Mouse (Mus musculus) kidney, adult 2 months (tissue): ENCODE results near the gene Ntn4. TPM values are rescaled to one million over a fixed set of nuclear protein-coding genes. Genes with fewer than 3 reads are reported as not detected.

ENCODE experiments used
- DNase-seq: peaks from one replicate; pipeline ENCODE4 v3.0.0; 2021
- H3K27ac ChIP-seq: fragments of 200-500 bp; 2 replicates; pipeline ENCODE4 v1.5.1; 2012; ENCODE audit warnings: low read depth, low read length, control low read depth, inconsistent platforms; ENCODE audit not compliant: insufficient read depth
- H3K27me3 ChIP-seq: fragments of 200-500 bp; replicated peaks from 2 replicates; pipeline ENCODE4 v1.6.1; 2012; ENCODE audit warnings: mild to moderate bottlenecking, moderate library complexity, low read length, inconsistent platforms; ENCODE audit not compliant: control insufficient read depth, insufficient read depth
- H3K36me3 ChIP-seq: fragments of 200-500 bp; 2 replicates; pipeline ENCODE4 v1.6.1; 2012; ENCODE audit warnings: mild to moderate bottlenecking, moderate library complexity, low read length, inconsistent platforms; ENCODE audit not compliant: control insufficient read depth, insufficient read depth
- H3K4me1 ChIP-seq: fragments of 200-500 bp; 2 replicates; pipeline ENCODE4 v1.6.1; 2011; ENCODE audit warnings: low read length; ENCODE audit not compliant: control insufficient read depth, insufficient read depth
- H3K4me3 ChIP-seq: fragments of 200-500 bp; 2 replicates; pipeline ENCODE4 v1.5.1; 2011; ENCODE audit warnings: mild to moderate bottlenecking, low read depth, low read length, control low read depth; ENCODE audit not compliant: insufficient read depth
- CTCF ChIP-seq: fragments of 200-500 bp; conservative IDR thresholded peaks from 2 replicates; pipeline ENCODE4 v1.5.1; 2011; ENCODE audit warnings: low read depth, mild to moderate bottlenecking, control low read depth, low read length, moderate library complexity, mixed read lengths; ENCODE audit not compliant: insufficient read depth, insufficient read length
- POLR2A ChIP-seq: fragments of 200-500 bp; IDR thresholded peaks from one replicate; pipeline ENCODE4 v1.6.1; 2011; ENCODE audit warnings: low read depth, low read length, control low read depth
- WGBS: fragments of 180-500 bp; shearing (Covaris S2); methylation state at CpG from one replicate; pipeline ENCODE4 v1.1.7; 2018; 5-methylcytosine and 5-hydroxymethylcytosine counted together
- polyA plus RNA-seq: library from polyadenylated mRNA; depleted of rRNA; stranded (reverse); fragments of >200 nt; gene quantifications from 2 replicates; pipeline ENCODE4 v1.2.3, GENCODE M21; 2012

The Ntn4 gene
- polyA plus RNA-seq, 1 experiment: 35.1 TPM

GRCm38 (mm10) chr10:93736114-93736645 is 95.7 kb downstream of the Ntn4 start:
- no peaks in the 10 kb centered on the region; the same call in none of the 2 replicates for H3K36me3 ChIP-seq
- H3K27me3 ChIP-seq: no peaks in the 10 kb centered on the region
- H3K4me1 ChIP-seq: no peaks in the 10 kb centered on the region
- 44% methylated on average over 6 of the region's 6 CpGs for WGBS
- no peak overlapping the region for H3K27ac ChIP-seq
- TF ChIP-seq CTCF: no peak
- no peak for TF ChIP-seq POLR2A
- H3K4me3 ChIP-seq: no peak overlapping the region
- DNase-seq: peak; percentile 92

DNA sequence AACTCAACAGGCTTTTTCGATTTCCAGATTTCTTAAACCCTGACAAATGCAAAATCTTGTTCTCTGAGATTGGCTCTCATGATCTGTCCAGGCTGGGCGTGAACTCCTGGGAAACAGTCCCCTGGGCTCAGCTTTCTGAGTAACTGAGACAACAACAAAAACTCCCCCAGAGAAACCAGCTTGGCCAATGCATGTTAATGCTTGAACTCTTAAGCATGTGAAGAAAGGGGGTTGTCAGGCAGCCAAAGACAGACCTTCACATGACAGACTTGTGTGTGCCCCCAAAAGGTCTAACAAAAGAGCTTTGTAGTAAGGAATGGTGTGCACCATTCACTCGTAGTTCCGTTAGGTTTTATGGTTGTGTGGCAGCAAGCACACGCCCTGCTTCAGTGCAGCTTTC is 96.6 kb downstream of the Ntn4 start:
- H3K4me3 ChIP-seq: no peak overlapping the region
- H3K27ac ChIP-seq: no peak overlapping the region
- H3K4me1 ChIP-seq: no peaks in the 10 kb centered on the region
- no peak for TF ChIP-seq POLR2A
- TF ChIP-seq CTCF: no peak
- DNase-seq: no peak
- 88% methylated on average over 5 of the region's 5 CpGs for WGBS
- H3K36me3 ChIP-seq: no peaks in the 10 kb centered on the region; the same call in none of the 2 replicates
- H3K27me3 ChIP-seq: no peaks in the 10 kb centered on the region

DNA sequence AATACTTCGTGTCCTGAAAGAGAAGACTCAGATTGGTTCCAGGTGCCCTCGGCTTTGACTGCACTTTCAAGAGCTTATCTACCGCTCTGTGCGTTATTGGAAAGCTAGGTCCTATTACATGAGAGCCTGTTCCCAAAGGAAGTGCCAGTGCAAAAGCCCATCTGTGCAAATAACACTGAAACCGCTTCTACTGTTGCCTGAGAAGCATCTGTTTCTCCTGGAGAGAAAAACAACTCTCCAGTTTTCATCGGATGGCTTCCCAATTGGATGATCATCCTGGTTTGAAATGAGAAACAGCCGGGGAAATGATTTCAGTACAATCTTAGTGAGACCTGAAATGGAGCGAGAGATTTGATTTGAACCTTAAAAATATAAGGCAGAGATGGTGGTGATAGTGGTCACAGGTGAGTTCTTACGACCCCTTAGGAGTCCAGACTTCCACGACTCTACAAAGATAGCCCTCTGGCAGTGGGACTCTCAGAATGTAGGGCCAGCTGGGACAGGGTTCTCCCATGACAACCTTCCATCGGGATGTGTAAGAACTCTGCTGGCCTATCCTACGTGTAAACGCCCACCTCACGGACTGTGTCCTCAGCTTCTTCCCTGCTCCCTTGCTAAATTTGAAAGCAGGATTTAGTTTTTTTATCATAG is 101.1 kb downstream of the Ntn4 start:
- no peaks in the 10 kb centered on the region; the same call in 1 of the 2 replicates for H3K36me3 ChIP-seq
- WGBS: 77% methylated on average over 14 of the region's 14 CpGs
- TF ChIP-seq CTCF: no peak
- H3K4me3 ChIP-seq: no peak overlapping the region
- no peak for DNase-seq
- no peaks in the 10 kb centered on the region for H3K4me1 ChIP-seq
- H3K27ac ChIP-seq: no peak overlapping the region
- H3K27me3 ChIP-seq: no peaks in the 10 kb centered on the region

DNA sequence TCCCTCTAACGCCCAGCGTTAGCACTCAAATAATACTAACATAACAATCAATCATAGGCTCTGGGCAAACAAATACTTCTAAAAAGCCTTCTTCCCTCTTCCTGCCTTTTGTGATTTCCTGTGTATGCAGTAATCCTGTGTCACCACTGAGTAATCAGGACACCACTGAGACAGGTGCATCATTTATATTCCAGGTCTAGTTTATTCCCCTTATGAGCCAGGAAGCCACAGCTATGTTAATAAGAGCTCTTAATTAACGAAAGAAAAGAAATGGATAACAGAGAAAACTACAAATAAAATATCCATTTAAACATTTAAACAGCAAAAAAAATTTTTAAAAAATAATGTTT is 101.6 kb downstream of the Ntn4 start:
- no peak overlapping the region for H3K4me3 ChIP-seq
- no peak overlapping the region for H3K27ac ChIP-seq
- no peaks in the 10 kb centered on the region; the same call in 1 of the 2 replicates for H3K36me3 ChIP-seq
- no peaks in the 10 kb centered on the region for H3K27me3 ChIP-seq
- no peaks in the 10 kb centered on the region for H3K4me1 ChIP-seq
- DNase-seq: no peak
- no peak for TF ChIP-seq CTCF
- no peak for TF ChIP-seq POLR2A
- WGBS: 72% methylated on average over 3 of the region's 3 CpGs

GRCm38 (mm10) chr10:93742598-93742997 is 102.1 kb downstream of the Ntn4 start:
- Histone ChIP-seq H3K4me1 (no peaks in the 10 kb centered on the region), H3K27me3 (no peaks in the 10 kb centered on the region), H3K36me3 (no peaks in the 10 kb centered on the region; the same call in 1 of the 2 replicates), H3K4me3 (no peak overlapping the region), H3K27ac (peak overlapping the region; percentile 88)
- peak; percentile 72 for DNase-seq
- TF ChIP-seq POLR2A (no peak), CTCF (no peak)
- 60% methylated on average over 6 of the region's 6 CpGs for WGBS

DNA sequence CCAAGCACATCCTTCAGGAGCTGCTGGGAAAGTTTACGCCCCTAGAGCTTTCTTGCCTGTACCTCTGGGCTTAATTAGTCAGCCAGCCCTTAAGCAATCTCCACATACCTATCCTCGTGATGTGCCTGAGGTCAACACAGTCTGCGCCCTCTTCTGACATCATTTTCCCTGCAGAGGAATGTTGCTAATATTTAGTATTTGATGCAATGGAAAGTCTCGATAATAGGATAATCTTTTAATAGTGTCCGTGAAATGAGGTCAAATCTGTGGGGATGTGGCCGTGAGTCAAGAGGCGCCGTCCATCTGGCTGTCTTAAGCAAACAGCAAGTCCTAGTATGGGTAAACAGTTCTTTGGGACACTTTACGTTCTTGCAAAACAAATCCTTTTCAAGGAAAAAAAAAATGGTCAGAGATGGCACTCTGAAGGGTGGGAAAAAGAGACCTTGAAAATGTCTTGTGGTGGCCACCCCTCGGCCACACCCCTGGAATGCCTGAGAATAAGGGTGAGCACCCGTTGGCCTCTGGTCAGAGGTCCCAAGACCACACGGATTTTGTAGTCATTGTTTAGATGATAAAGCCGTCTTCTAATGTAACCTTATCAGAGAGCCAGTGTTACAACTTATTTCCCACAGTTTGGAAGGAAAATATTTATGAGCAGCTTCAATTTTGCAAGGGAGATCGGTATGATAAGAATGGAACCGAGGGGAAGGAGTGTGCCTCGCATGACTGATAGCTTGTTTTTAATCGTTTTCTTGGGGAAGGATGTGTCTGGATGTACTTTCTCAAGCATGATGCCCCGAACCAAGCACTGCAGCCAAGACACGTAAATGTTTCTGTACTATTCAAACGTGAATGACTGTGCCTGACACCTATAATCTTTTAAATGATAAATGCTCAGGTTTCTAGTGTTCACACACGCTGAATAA is 109.0 kb downstream of the Ntn4 start:
- H3K27ac ChIP-seq: peak overlapping the region; percentile 75
- peak; percentile 39 for DNase-seq
- no peak for TF ChIP-seq POLR2A
- no peak for TF ChIP-seq CTCF

DNA sequence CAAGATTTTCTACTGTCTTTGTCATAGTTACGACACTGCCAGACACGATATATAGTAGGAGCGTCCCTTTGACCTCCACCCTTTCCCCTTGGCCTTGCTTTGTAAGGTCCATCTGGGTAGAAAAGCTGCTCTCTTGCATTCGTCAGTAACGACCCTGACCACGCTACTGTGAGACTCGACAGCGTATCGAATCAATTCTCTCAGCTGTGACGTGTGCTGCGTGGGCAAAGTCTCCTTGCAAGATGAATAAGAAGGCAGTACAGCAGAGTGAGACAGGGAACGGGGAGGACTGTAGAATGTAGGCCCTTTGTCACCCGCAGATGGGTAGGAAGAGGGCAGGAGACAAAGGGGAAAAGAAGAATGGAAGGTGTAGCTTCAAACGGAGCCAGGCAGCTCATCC is 110.8 kb downstream of the Ntn4 start:
- H3K36me3 ChIP-seq: no peaks in the 10 kb centered on the region
- H3K27me3 ChIP-seq: no peaks in the 10 kb centered on the region
- no peak overlapping the region for H3K27ac ChIP-seq
- no peak overlapping the region for H3K4me3 ChIP-seq
- peaks cover 7% of the 10 kb centered on the region; the same call in 1 of the 2 replicates for H3K4me1 ChIP-seq
- DNase-seq: no peak
- 71% methylated on average over 14 of the region's 14 CpGs for WGBS
- TF ChIP-seq POLR2A: no peak
- TF ChIP-seq CTCF: no peak

More for the DNA sequence above, 109.0 kb downstream of the Ntn4 start:
- peaks cover 7% of the 10 kb centered on the region; the same call in 1 of the 2 replicates for H3K4me1 ChIP-seq
- 37% methylated on average over 21 of the region's 21 CpGs for WGBS
- H3K4me3 ChIP-seq: no peak overlapping the region
- no peaks in the 10 kb centered on the region for H3K36me3 ChIP-seq
- H3K27me3 ChIP-seq: no peaks in the 10 kb centered on the region
